Mouse (Mus musculus) A20 (cell line): ENCODE measurements around the gene Asb2.

Experiments
- DNase-seq: peaks from one replicate; pipeline ENCODE4 v3.0.0-alpha.2; 2011; ENCODE audit warnings: low read depth, low spot score

The Asb2 gene

GRCm38 (mm10) chr12:103272176-103272575 is 83.6 kb downstream of the Asb2 start:
- no peak for DNase-seq
